6 mouse cellular contexts compared by ENCODE assay signal in genomic region chrX:68492052-68492451, GRCm38 (mm10).
DNase-seq lines count a peak whose midpoint lies in the region; TF ChIP-seq lines count a peak whose summit lies in the region.
"Not testable (repeated sequence)": the region's sequence is repeated elsewhere in the genome, so short reads cannot be mapped to it uniquely, and the experiment has no call there.

No protein-coding gene starts in this region.

- peak; percentile 97 for TF ChIP-seq EP300 in ES-Bruce4 (IDR thresholded peaks at IDR 0.05; ENCODE audit: insufficient read depth, low read depth, low read length)

- not testable (repeated sequence) for H3K27me3 ChIP-seq in ES-Bruce4 (ENCODE audit: control insufficient read depth, insufficient read depth, low read length, poor library complexity, severe bottlenecking)

- in situ Hi-C loops in ES-E14 (cut with MboI; ENCODE audit: low sequenced_read_pairs in 2 of 2, unreplicated experiment in 2 of 2), result not testable (repeated sequence)

- H3K9me3 ChIP-seq in ES-Bruce4 (replicated peaks; ENCODE audit: control insufficient read depth, insufficient read depth, low read length, poor library complexity, severe bottlenecking); ES-E14 (ENCODE audit: control insufficient read depth, insufficient read depth, low read depth, low read length): not testable (repeated sequence)

- H3K4me3 ChIP-seq in ES-Bruce4 (ENCODE audit: low read depth, low read length); ES-E14 (ENCODE audit: insufficient read depth in 1 of 2, low read depth in 1 of 2, low read length in 2 of 2, poor library complexity in 1 of 2, severe bottlenecking in 1 of 2): not testable (repeated sequence)

- not testable (repeated sequence) for TF ChIP-seq POLR2A in ES-Bruce4 (IDR thresholded peaks at IDR 0.05; ENCODE audit: insufficient read depth, low read length)

- H3K4me1 ChIP-seq in ES-Bruce4 (ENCODE audit: control insufficient read depth, insufficient read depth, low read length); ES-E14 (ENCODE audit: control insufficient read depth in 2 of 2, insufficient read depth in 2 of 2, low read length in 2 of 2, poor library complexity in 1 of 2): not testable (repeated sequence)

- not testable (repeated sequence) for H3K36me3 ChIP-seq in ES-Bruce4 (ENCODE audit: control insufficient read depth, insufficient read depth, low read length, poor library complexity, severe bottlenecking); ES-E14 (ENCODE audit: control insufficient read depth, insufficient read depth, low read length, poor library complexity, severe bottlenecking)

- not testable (repeated sequence) for TF ChIP-seq CTCF in ES-Bruce4 (IDR thresholded peaks at IDR 0.05; ENCODE audit: low read depth, low read length)

- not testable (repeated sequence) for H3K27ac ChIP-seq in ES-Bruce4 (ENCODE audit: insufficient read depth, low read length); ES-E14 (ENCODE audit: insufficient read depth, low read depth, low read length, poor library complexity, severe bottlenecking)

- H3K9ac ChIP-seq in ES-Bruce4 (ENCODE audit: low read depth, poor library complexity, severe bottlenecking); ES-E14 (ENCODE audit: insufficient read depth, low read depth, low read length, poor library complexity, severe bottlenecking): not testable (repeated sequence)

- DNase-seq in ES-CJ7 (ENCODE audit: low read depth, low spot score) (peak; percentile 92), R1 (ENCODE audit: low read depth, low spot score) (peak; percentile 90), ZHBTc4 (ENCODE audit: low read depth, low spot score) (peak; percentile 83)
- DNase-seq in ES-E14 (ENCODE audit: low read depth, low spot score), result not testable (repeated sequence)
- peak; percentile 83 for DNase-seq in heart, adult 11 months

TF ChIP-seq in ES-E14, 5 proteins besides CTCF, POLR2A, EP300 and RAD21:
- TF ChIP-seq CHD2 (IDR thresholded peaks at IDR 0.05; ENCODE audit: low read depth, low read length), result 0 out of 2 replicates have a peak, but pooled peaks have one; percentile 11
